Mouse (Mus musculus) stomach, embryonic 16.5 days (tissue): ENCODE data around the gene Ctnnd2. TPM values are rescaled to one million over a fixed set of nuclear protein-coding genes. Genes with fewer than 3 reads are reported as not detected.

Experiments used
- ATAC-seq: fragments of 200-750 bp; cut with Nextera tagmentation; 2 replicates; pipeline ENCODE4 v1.8.0; 2017; ENCODE audit warnings: moderate number of reproducible peaks, moderate TSS enrichment; ENCODE audit not compliant: insufficient read depth, low FRiP score
- H3K27ac ChIP-seq: fragments of 300-500 bp; sonication (generic); 2 replicates; pipeline ENCODE4 v1.5.1; 2014; ENCODE audit warnings: low read length
- H3K27me3 ChIP-seq: fragments of 300-500 bp; sonication (generic); 2 replicates; pipeline ENCODE4 v1.6.1; 2014; ENCODE audit warnings: low read length, control low read depth, mixed read lengths; ENCODE audit not compliant: control insufficient read depth, insufficient read depth
- H3K36me3 ChIP-seq: fragments of 300-500 bp; sonication (generic); 2 replicates; pipeline ENCODE4 v1.6.1; 2014; ENCODE audit warnings: low read length; ENCODE audit not compliant: control insufficient read depth, insufficient read depth
- H3K4me1 ChIP-seq: fragments of 300-500 bp; sonication (generic); 2 replicates; pipeline ENCODE4 v1.6.1; 2014; ENCODE audit warnings: low read length, control low read depth, mixed read lengths; ENCODE audit not compliant: control insufficient read depth, insufficient read depth
- H3K4me2 ChIP-seq: fragments of 300-500 bp; sonication (generic); 2 replicates; pipeline ENCODE4 v1.6.1; 2014; ENCODE audit warnings: low read depth, low read length, mixed read lengths
- H3K4me3 ChIP-seq: fragments of 300-500 bp; sonication (generic); replicated peaks from 2 replicates; pipeline ENCODE4 v1.5.1; 2014; ENCODE audit warnings: mild to moderate bottlenecking, low read length
- H3K9ac ChIP-seq: fragments of 300-500 bp; sonication (generic); 2 replicates; pipeline ENCODE4 v1.6.1; 2014; ENCODE audit warnings: low read length
- H3K9me3 ChIP-seq: fragments of 300-500 bp; sonication (generic); replicated peaks from 2 replicates; pipeline ENCODE4 v1.6.1; 2016; ENCODE audit warnings: low read length, control low read depth; ENCODE audit not compliant: control insufficient read depth
- WGBS: fragments of 180-500 bp; shearing (Covaris S2); extraction: QIAGEN DNeasy Blood & Tissue Kit; methylation state at CpG from one replicate; pipeline ENCODE4 v1.1.7; 2014; 5-methylcytosine and 5-hydroxymethylcytosine counted together
- polyA plus RNA-seq: library from polyadenylated mRNA; unstranded; fragments of >200 nt; fragmentation: Nextera tagmentation; extraction: Ambion mirVana; gene quantifications from 2 replicates; pipeline ENCODE4 v1.2.1, GENCODE M21; 2015

Ctnnd2 gene
- polyA plus RNA-seq, 1 experiment from 2014 or later: 2.6 TPM

GRCm38 (mm10) chr15:30174321-30174720, 1.9 kb downstream of the Ctnnd2 start:
- H3K4me1 ChIP-seq: peaks cover 8% of the 10 kb centered on the region; the same call in 1 of the 2 replicates
- H3K36me3 ChIP-seq: no peaks in the 10 kb centered on the region
- H3K4me3 ChIP-seq: 0 out of 2 replicates have a peak overlapping the region, but pooled peaks have one; percentile 69
- no peak overlapping the region for H3K27ac ChIP-seq
- no peaks in the 10 kb centered on the region for H3K9me3 ChIP-seq
- ATAC-seq: no peak
- WGBS: 53% methylated on average over 7 of the region's 7 CpGs
- H3K9ac ChIP-seq: no peak overlapping the region
- H3K4me2 ChIP-seq: peak overlapping the region; percentile 97; the same call in 1 of the 2 replicates
- H3K27me3 ChIP-seq: peaks cover 42% of the 10 kb centered on the region

GRCm38 (mm10) chr15:30184020-30184419, 11.6 kb downstream of the Ctnnd2 start:
- Histone ChIP-seq H3K27ac (no peak overlapping the region), H3K36me3 (no peaks in the 10 kb centered on the region), H3K9me3 (no peaks in the 10 kb centered on the region; the same call in 1 of the 2 replicates), H3K4me2 (no peak overlapping the region), H3K4me1 (no peaks in the 10 kb centered on the region), H3K9ac (no peak overlapping the region), H3K27me3 (no peaks in the 10 kb centered on the region), H3K4me3 (no peak overlapping the region)
- ATAC-seq: no peak
- 92% methylated on average over 7 of the region's 7 CpGs for WGBS

DNA sequence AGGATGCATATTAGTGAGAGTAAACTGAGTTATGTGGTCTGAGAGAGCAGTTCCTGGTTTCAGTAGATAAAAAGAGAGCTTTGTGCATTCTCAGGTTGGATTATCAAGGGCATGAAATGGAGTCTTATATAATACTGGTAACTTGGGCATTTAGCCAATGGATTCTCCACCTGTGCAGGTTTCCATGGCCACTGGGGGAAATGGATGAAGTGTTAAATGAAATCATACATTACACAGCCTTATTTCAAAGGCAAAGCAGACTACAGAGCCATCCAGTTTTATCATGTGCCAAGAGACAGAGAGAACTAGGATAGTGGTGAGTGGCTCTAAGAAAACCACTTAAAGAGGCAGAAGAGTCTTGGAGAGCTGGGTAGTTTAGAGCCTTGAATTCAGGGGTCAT, 18.5 kb downstream of the Ctnnd2 start:
- no peak overlapping the region for H3K4me2 ChIP-seq
- H3K27me3 ChIP-seq: no peaks in the 10 kb centered on the region
- no peaks in the 10 kb centered on the region for H3K4me1 ChIP-seq
- no peak overlapping the region for H3K27ac ChIP-seq
- no peaks in the 10 kb centered on the region; the same call in 1 of the 2 replicates for H3K9me3 ChIP-seq
- H3K9ac ChIP-seq: no peak overlapping the region
- ATAC-seq: no peak
- no peak overlapping the region for H3K4me3 ChIP-seq
- no peaks in the 10 kb centered on the region for H3K36me3 ChIP-seq

DNA sequence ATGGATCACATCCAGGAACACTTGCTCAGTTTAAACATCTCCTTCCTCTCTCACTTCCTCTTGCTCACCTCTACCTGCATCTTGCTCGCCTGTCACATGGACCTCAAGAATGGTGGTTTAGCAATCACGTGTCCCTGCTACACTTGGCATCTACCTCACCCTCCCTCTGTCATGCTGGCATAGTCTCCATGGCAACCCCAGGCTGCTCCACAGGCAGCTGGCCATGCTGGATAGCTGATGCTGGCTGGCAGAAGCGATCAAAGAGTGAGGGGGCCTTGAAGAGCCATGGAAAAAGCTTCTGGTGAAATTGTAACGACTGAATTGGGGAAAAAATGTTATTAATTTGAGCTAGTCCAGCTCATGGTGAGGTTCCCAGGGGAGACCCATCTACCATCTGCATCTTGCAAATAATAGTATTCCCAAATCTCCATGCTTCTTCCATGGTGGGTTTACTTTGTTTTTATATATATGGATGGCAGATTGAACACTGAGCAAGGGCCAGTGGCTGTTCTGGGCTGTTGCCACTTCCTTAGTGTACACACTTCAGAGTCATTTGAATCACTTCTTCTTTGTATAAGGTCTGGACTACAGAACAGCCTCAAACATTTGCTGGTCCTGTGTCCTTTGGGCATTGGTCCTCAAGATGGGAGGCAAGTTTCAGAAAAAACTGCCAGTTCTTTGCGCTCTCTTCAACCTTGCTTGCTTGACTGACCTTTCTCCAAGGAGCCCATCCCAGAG, 19.7 kb downstream of the Ctnnd2 start:
- no peak for ATAC-seq
- H3K27me3 ChIP-seq: no peaks in the 10 kb centered on the region
- H3K27ac ChIP-seq: no peak overlapping the region
- whole genome bisulfite sequencing: 67% methylated on average over 5 of the region's 5 CpGs
- H3K4me2 ChIP-seq: no peak overlapping the region
- H3K9me3 ChIP-seq: no peaks in the 10 kb centered on the region; the same call in 1 of the 2 replicates
- H3K4me1 ChIP-seq: no peaks in the 10 kb centered on the region
- no peaks in the 10 kb centered on the region for H3K36me3 ChIP-seq
- no peak overlapping the region for H3K9ac ChIP-seq
- H3K4me3 ChIP-seq: no peak overlapping the region

DNA sequence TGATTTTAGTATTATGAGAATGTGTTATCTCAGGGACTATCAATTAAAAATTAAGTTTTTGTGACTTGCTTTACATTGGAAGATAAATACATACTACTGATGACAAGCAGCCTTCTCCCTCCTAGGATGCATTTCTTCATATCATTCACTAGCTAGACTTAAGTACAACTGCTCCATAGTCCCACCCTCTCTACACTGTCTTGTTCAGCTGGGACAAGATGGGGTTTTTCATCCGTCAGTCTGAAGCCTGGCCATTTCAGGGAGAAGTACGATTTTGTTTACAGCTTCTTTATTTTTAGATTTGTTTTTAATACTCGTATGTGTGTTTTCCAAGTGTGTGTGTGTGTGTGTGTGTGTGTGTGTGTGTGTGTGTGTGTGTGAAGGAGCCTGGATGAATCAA, 26.0 kb downstream of the Ctnnd2 start:
- H3K36me3 ChIP-seq: no peaks in the 10 kb centered on the region
- no peaks in the 10 kb centered on the region for H3K9me3 ChIP-seq
- WGBS: 53% methylated on average over 3 of the region's 3 CpGs
- no peak overlapping the region for H3K9ac ChIP-seq
- no peak overlapping the region for H3K4me2 ChIP-seq
- H3K27me3 ChIP-seq: no peaks in the 10 kb centered on the region
- H3K27ac ChIP-seq: no peak overlapping the region
- 0 out of 2 replicates have a peak, but pooled peaks cover 2% of the 10 kb centered on the region for H3K4me1 ChIP-seq
- H3K4me3 ChIP-seq: no peak overlapping the region
- no peak for ATAC-seq

- ATAC-seq: no peak
- H3K4me1 ChIP-seq: 0 out of 2 replicates have a peak, but pooled peaks cover 2% of the 10 kb centered on the region
- H3K4me3 ChIP-seq: no peak overlapping the region
- WGBS: 58% methylated on average over 1 of the region's 1 CpGs
- no peak overlapping the region for H3K9ac ChIP-seq
- H3K9me3 ChIP-seq: no peaks in the 10 kb centered on the region
- H3K4me2 ChIP-seq: no peak overlapping the region
- no peaks in the 10 kb centered on the region for H3K36me3 ChIP-seq
- H3K27me3 ChIP-seq: no peaks in the 10 kb centered on the region
- H3K27ac ChIP-seq: no peak overlapping the region
These were observed 27.4 kb downstream of the Ctnnd2 start for GRCm38 (mm10) chr15:30199785-30200184.

DNA sequence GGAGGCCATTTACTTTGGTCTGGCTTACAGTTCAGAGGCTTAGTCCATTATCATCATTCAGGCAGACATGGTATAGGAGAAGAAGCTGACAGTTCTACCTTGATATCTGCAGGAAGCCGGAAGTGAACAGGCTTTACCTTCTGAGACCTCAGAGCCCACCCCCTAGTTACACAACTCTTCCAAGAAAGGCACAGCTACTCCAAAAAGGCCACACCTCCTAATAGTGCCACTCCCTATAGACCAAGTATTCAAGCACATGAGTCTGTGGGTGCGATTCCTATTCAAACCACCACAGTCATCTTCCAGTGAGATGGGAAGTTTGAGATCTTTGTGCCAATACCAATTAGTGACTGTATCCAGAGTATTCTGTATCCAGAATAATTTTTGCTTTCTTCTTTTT, 28.8 kb downstream of the Ctnnd2 start:
- Histone ChIP-seq H3K27ac (no peak overlapping the region), H3K9me3 (no peaks in the 10 kb centered on the region), H3K4me3 (no peak overlapping the region), H3K4me1 (0 out of 2 replicates have a peak, but pooled peaks cover 2% of the 10 kb centered on the region), H3K9ac (no peak overlapping the region), H3K4me2 (no peak overlapping the region), H3K27me3 (no peaks in the 10 kb centered on the region), H3K36me3 (no peaks in the 10 kb centered on the region)
- 83% methylated on average over 2 of the region's 2 CpGs for WGBS
- ATAC-seq: no peak

- ATAC-seq: no peak
- 90% methylated on average over 3 of the region's 3 CpGs for WGBS
- H3K9ac ChIP-seq: no peak overlapping the region
These were observed 29.2 kb downstream of the Ctnnd2 start for GRCm38 (mm10) chr15:30201617-30202016.

GRCm38 (mm10) chr15:30212746-30213145, 40.4 kb downstream of the Ctnnd2 start:
- no peaks in the 10 kb centered on the region for H3K9me3 ChIP-seq
- no peaks in the 10 kb centered on the region for H3K27me3 ChIP-seq
- no peak overlapping the region for H3K27ac ChIP-seq
- no peak for ATAC-seq
- no peak overlapping the region for H3K9ac ChIP-seq
- WGBS: 86% methylated on average over 5 of the region's 5 CpGs
- no peaks in the 10 kb centered on the region for H3K4me1 ChIP-seq
- no peaks in the 10 kb centered on the region for H3K36me3 ChIP-seq
- no peak overlapping the region for H3K4me2 ChIP-seq
- no peak overlapping the region for H3K4me3 ChIP-seq

More at GRCm38 (mm10) chr15:30201617-30202016, 29.2 kb downstream of the Ctnnd2 start:
- H3K36me3 ChIP-seq: no peaks in the 10 kb centered on the region
- no peak overlapping the region for H3K4me3 ChIP-seq
- H3K9me3 ChIP-seq: no peaks in the 10 kb centered on the region
- H3K27me3 ChIP-seq: no peaks in the 10 kb centered on the region
- H3K27ac ChIP-seq: no peak overlapping the region
- H3K4me1 ChIP-seq: 0 out of 2 replicates have a peak, but pooled peaks cover 2% of the 10 kb centered on the region
- no peak overlapping the region for H3K4me2 ChIP-seq
